9 mouse cellular contexts compared by ENCODE assay signal in the genomic region with DNA sequence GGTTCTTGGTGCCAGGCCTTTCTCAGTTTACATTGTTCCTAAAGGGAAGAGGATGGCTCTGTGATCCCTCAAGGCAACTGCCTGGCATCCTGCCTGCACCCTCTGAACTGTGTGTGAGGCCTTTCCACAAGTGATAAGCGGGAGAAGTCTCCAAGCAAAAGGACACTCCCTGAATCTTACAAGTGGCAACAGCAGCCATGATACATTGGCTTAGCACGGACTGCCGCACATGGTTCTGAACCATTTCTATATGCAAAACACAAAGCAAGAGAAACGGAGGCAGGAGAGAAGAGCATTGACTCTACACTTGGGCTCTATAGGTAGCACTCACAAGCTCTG. TPM values are rescaled to one million over a fixed set of nuclear protein-coding genes. Genes with fewer than 3 reads are reported as not detected.
DNase-seq lines count a peak whose midpoint lies in the region; ATAC-seq and TF ChIP-seq lines count a peak whose summit lies in the region.
"Had no signal": no experiment of that assay in that cellular context is flagged by ENCODE, and none has a peak within 500 bp of the region (broad histone marks: within the 10 kb centered on the region; RNA-seq: fewer than 3 reads in every experiment).

No protein-coding gene starts in this region.

- no peaks in the 10 kb centered on the region for H3K9me3 ChIP-seq in kidney, embryonic 15.5 days (replicated peaks)
- H3K9me3 ChIP-seq in heart, postnatal 0 days (replicated peaks; ENCODE audit: control insufficient read depth, low read length) = no peaks in the 10 kb centered on the region
- no peaks in the 10 kb centered on the region for H3K9me3 ChIP-seq in midbrain, embryonic 13.5 days

- TF ChIP-seq EP300 in heart, postnatal 0 days (IDR thresholded peaks at IDR 0.05; ENCODE audit: low read depth) = no peak

- peaks cover 8% of the 10 kb centered on the region; the same call in 1 of the 2 replicates for H3K36me3 ChIP-seq in kidney, embryonic 15.5 days
- H3K36me3 ChIP-seq in heart, postnatal 0 days (replicated peaks; ENCODE audit: control insufficient read depth, insufficient read depth, low read length) = no peaks in the 10 kb centered on the region
- no peaks in the 10 kb centered on the region for H3K36me3 ChIP-seq in midbrain, embryonic 13.5 days

- H3K4me1 ChIP-seq in kidney, embryonic 15.5 days = peaks cover 78% of the 10 kb centered on the region
- peaks cover 65% of the 10 kb centered on the region for H3K4me1 ChIP-seq in heart, postnatal 0 days (ENCODE audit: control insufficient read depth, insufficient read depth)
- peaks cover 61% of the 10 kb centered on the region for H3K4me1 ChIP-seq in midbrain, embryonic 13.5 days (replicated peaks)

- H3K9ac ChIP-seq in kidney, embryonic 15.5 days = 0 out of 2 replicates have a peak overlapping the region, but pooled peaks have one; percentile 16
- H3K9ac ChIP-seq in heart, postnatal 0 days (replicated peaks; ENCODE audit: low read depth, low read length) = peak overlapping the region; percentile 1; the same call in 1 of the 2 replicates
- 0 out of 2 replicates have a peak overlapping the region, but pooled peaks have one; percentile 52 for H3K9ac ChIP-seq in midbrain, embryonic 13.5 days (replicated peaks)
- H3K9ac ChIP-seq: liver, embryonic 14.5 days had no signal

- H3K27me3 ChIP-seq in kidney, embryonic 15.5 days = no peaks in the 10 kb centered on the region
- no peaks in the 10 kb centered on the region for H3K27me3 ChIP-seq in heart, postnatal 0 days (ENCODE audit: control insufficient read depth, insufficient read depth, low read length)
- H3K27me3 ChIP-seq in midbrain, embryonic 13.5 days = no peaks in the 10 kb centered on the region

- peak overlapping the region; percentile 94 for H3K4me2 ChIP-seq in kidney, embryonic 15.5 days
- peak overlapping the region; percentile 96 for H3K4me2 ChIP-seq in heart, postnatal 0 days (ENCODE audit: low read depth, low read length)
- H3K4me2 ChIP-seq in midbrain, embryonic 13.5 days (replicated peaks) = peak overlapping the region; percentile 99

- peak overlapping the region; percentile 93 for H3K27ac ChIP-seq in kidney, embryonic 15.5 days
- H3K27ac ChIP-seq in heart, postnatal 0 days (ENCODE audit: low read depth) = peak overlapping the region; percentile 95
- no peak overlapping the region for H3K27ac ChIP-seq in midbrain, embryonic 13.5 days
- H3K27ac ChIP-seq: liver, embryonic 14.5 days had no signal

- TF ChIP-seq CTCF in heart, postnatal 0 days (IDR thresholded peaks at IDR 0.05; ENCODE audit: low read depth) = no peak

- peak overlapping the region; percentile 83; the same call in 1 of the 2 replicates for H3K4me3 ChIP-seq in kidney, embryonic 15.5 days (replicated peaks)
- H3K4me3 ChIP-seq in heart, postnatal 0 days (ENCODE audit: low read depth, low read length) = no peak overlapping the region
- peak overlapping the region; percentile 81; the same call in 1 of the 2 replicates for H3K4me3 ChIP-seq in midbrain, embryonic 13.5 days (replicated peaks)

- 72% methylated on average over 4 of the region's 4 CpGs for WGBS in kidney, embryonic 15.5 days
- WGBS in heart, postnatal 0 days = 34% methylated on average over 4 of the region's 4 CpGs
- WGBS in midbrain, embryonic 13.5 days = 80% methylated on average over 4 of the region's 4 CpGs

- ATAC-seq in kidney, embryonic 15.5 days (replicated peaks; ENCODE audit: low FRiP score) = no peak
- ATAC-seq in heart, postnatal 0 days (ENCODE audit: insufficient read depth, low read depth) = no peak
- ATAC-seq in midbrain, embryonic 13.5 days = no peak

- no peak for DNase-seq in kidney, adult 8-10 months
- peak; percentile 55 for DNase-seq in adrenal gland, postnatal 25 days
- no peak for DNase-seq in heart, postnatal 0 days (ENCODE audit: low spot score)
- no peak for DNase-seq in urinary bladder, postnatal 10 days (ENCODE audit: low spot score)
- DNase-seq in layer of hippocampus, adult 9-10 months (ENCODE audit: low spot score) = no peak
- no peak for DNase-seq in layer of hippocampus, adult 18-20 months (ENCODE audit: low spot score in 2 of 2)

RNA-seq across cellular contexts. Expression of gene Lrrc75a, which starts 3.0 kb away (rescaled TPM):
- polyA plus RNA-seq in kidney, embryonic 15.5 days (2015; fragmentation: Nextera tagmentation; extraction: Ambion mirVana) = 14.3 and 15.7 TPM in 2 replicates
- 37.2 and 44.9 TPM in 2 replicates for total RNA-seq in adrenal gland, postnatal 25 days (2021)
- 33.6 and 33.9 TPM in 2 replicates for total RNA-seq in heart, postnatal 0 days (2014; rRNA removed; ENCODE audit: low replicate concordance)
- polyA plus RNA-seq in heart, postnatal 0 days (2015; fragmentation: Nextera tagmentation; extraction: Ambion mirVana) = 9.3 and 9.6 TPM in 2 replicates
- 8.2 and 11.4 TPM in 2 replicates for polyA plus RNA-seq in midbrain, embryonic 13.5 days (2015; fragmentation: Nextera tagmentation; extraction: Ambion mirVana)
- 1 to 10 TPM; 8.5 to 8.7 TPM for total RNA-seq in layer of hippocampus, adult 18-20 months (2021)

RNA-seq across cellular contexts. Expression of gene Mmgt2, which starts 3.2 kb away (rescaled TPM):
- polyA plus RNA-seq in kidney, embryonic 15.5 days (2015; fragmentation: Nextera tagmentation; extraction: Ambion mirVana) = 67.3 and 70.4 TPM in 2 replicates
- total RNA-seq in adrenal gland, postnatal 25 days (2021) = 35.7 and 49.0 TPM in 2 replicates
- total RNA-seq in heart, postnatal 0 days (2014; rRNA removed; ENCODE audit: low replicate concordance) = 11.1 and 36.0 TPM in 2 replicates
- polyA plus RNA-seq in heart, postnatal 0 days (2015; fragmentation: Nextera tagmentation; extraction: Ambion mirVana) = 38.9 and 40.6 TPM in 2 replicates
- polyA plus RNA-seq in midbrain, embryonic 13.5 days (2015; fragmentation: Nextera tagmentation; extraction: Ambion mirVana) = 23.0 and 25.2 TPM in 2 replicates
- total RNA-seq in layer of hippocampus, adult 18-20 months (2021) = 10 to 100 TPM; 14.2 to 15.9 TPM

Comparison
In these comparisons a context has a peak if more than half of its experiments do, and no peak if none do; other contexts are left out.
1. H3K9ac ChIP-seq: peak in every context shown above with its lines; median percentile 52 in midbrain, embryonic 13.5 days; 16 in kidney, embryonic 15.5 days; 1 in heart, postnatal 0 days.